Mouse (Mus musculus) gonadal fat pad, adult 2 months (tissue): Measurements from ENCODE around the gene Atf7. TPM values are rescaled to one million over a fixed set of nuclear protein-coding genes. Genes with fewer than 3 reads are reported as not detected.

Source experiments
- DNase-seq: peaks from one replicate; pipeline ENCODE4 v3.0.0-alpha.2; 2012; ENCODE audit warnings: low read depth
- polyA plus RNA-seq: library from polyadenylated mRNA; depleted of rRNA; stranded (reverse); fragments of >200 nt; gene quantifications from 2 replicates; pipeline ENCODE4 v1.2.3, GENCODE M21; 2012; rRNA removed

Atf7 gene
- polyA plus RNA-seq, 1 experiment: 70.4 TPM

DNA sequence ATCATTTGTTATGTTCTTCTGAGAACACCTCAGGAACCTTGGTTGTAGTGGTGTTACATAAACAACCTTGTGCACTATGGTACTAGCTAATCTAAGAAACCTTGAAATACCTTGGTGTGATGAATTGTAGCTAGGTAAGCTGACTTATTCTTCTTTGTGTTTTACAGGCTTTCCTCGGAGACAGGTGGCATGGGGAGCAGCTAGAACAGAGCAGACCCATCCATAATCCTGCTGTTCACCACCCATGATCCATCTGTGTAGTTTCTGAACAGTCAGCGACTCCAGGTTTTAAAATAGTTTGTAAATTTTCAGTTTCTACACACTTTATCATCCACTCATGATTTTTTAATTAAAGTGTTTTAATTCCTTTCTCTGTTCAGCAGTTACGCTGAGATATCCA, 126.9 kb downstream of the Atf7 start:
- DNase-seq: no peak

DNA sequence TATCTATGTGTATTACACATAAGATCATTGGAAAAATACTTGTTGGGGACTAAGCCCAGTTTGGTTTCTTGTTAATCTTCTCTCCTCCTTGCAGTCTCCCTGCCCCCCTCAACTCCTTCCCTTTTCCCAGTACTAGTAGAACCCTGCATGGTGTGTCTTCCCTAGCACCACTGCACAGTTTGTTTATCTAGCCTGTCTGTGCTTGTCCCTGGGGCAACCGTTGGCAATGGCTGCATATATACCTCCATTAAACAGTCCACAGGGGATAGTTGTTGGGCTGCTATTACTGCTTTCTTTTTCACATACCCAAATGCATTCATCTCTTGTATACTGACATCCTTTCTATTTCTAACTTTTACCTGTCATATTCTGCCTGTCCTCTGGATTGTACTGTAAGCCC, 137.6 kb downstream of the Atf7 start:
- DNase-seq: no peak

DNA sequence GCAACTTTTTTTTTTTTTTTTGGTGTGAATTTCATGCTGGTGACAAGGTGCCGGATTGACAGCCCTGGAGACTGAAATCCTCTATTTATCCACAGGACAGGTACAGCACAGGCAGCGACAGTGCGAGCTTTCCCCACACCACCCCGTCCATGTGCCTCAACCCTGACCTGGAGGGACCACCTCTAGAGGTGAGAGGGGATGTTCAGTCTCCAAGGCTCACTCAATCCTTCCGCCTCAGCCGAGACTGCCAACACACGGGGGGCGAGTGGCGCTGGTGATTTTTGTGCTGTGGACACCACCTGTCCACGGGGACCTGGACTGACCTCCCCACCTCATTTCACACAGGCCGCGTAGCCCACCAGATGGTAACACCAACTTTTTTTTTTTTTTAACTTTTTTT, 139.4 kb downstream of the Atf7 start:
- DNase-seq: no peak

DNA sequence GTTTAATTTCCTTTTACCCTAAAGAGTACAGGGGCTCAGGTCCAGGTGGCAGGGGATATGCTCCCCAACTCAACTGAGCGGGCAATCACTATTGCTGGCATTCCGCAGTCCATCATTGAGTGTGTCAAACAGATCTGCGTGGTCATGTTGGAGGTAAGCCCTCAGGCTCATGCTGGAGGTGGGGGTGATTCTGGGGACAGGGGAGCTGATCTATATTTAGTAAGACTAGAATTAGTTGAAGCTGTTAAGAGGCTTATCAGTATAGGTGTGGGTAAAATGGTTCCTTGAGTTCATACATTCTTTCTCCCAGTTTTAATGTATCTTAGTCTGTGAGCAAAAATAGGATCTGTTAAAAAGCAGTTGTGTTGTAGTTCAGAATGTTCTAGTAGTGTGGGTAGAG, 142.1 kb downstream of the Atf7 start:
- DNase-seq: no peak

Other genes starting within 250 kb of the Atf7 start
- gene Sp1, start 219.3 kb downstream of the Atf7 start, polyA plus RNA-seq: 17.5 and 19.9 TPM in 2 replicates
- gene Amhr2, start 180.1 kb downstream of the Atf7 start, polyA plus RNA-seq: 5.5 and 7.0 TPM in 2 replicates
- gene Prr13, start 166.4 kb downstream of the Atf7 start, polyA plus RNA-seq: 121 and 141 TPM in 2 replicates
- gene Pcbp2, start 154.9 kb downstream of the Atf7 start, polyA plus RNA-seq: 357 and 485 TPM in 2 replicates
- gene Gm10337, start 121.7 kb downstream of the Atf7 start, polyA plus RNA-seq: not detected in 2 replicates
- gene Map3k12, start 108.4 kb downstream of the Atf7 start, polyA plus RNA-seq: 15.0 and 15.6 TPM in 2 replicates
- 49.3 and 66.4 TPM in 2 replicates for gene Tarbp2, start 107.3 kb downstream of the Atf7 start, polyA plus RNA-seq
- 4.8 and 5.8 TPM in 2 replicates for gene Npff, start 100.5 kb downstream of the Atf7 start, polyA plus RNA-seq
- gene Gm28047, start 397 bp downstream of the Atf7 start, polyA plus RNA-seq: not detected in 2 replicates
- gene Atp5g2, start 46.9 kb upstream of the Atf7 start, polyA plus RNA-seq: 213 and 316 TPM in 2 replicates
- 63.1 and 63.9 TPM in 2 replicates for gene Calcoco1, start 96.7 kb upstream of the Atf7 start, polyA plus RNA-seq